Mouse (Mus musculus) olfactory bulb, adult 2 months (tissue): ENCODE measurements around the gene Cldn20.

Source experiments
- CTCF ChIP-seq: fragments of 200-500 bp; IDR thresholded peaks from 2 replicates; pipeline ENCODE4 v1.5.1; 2012; ENCODE audit warnings: low read depth, mild to moderate bottlenecking, low read length, moderate library complexity; ENCODE audit not compliant: insufficient read depth
- POLR2A ChIP-seq: fragments of 200-500 bp; IDR thresholded peaks from 2 replicates; pipeline ENCODE4 v1.6.1; 2012; ENCODE audit warnings: mild to moderate bottlenecking, low read depth, low read length, moderate library complexity; ENCODE audit not compliant: insufficient read depth

GRCm38 (mm10) chr17:3498086-3498485 lies 34.3 kb upstream of the Cldn20 start:
- TF ChIP-seq CTCF: no peak
- TF ChIP-seq POLR2A: no peak
